In the genomic region with DNA sequence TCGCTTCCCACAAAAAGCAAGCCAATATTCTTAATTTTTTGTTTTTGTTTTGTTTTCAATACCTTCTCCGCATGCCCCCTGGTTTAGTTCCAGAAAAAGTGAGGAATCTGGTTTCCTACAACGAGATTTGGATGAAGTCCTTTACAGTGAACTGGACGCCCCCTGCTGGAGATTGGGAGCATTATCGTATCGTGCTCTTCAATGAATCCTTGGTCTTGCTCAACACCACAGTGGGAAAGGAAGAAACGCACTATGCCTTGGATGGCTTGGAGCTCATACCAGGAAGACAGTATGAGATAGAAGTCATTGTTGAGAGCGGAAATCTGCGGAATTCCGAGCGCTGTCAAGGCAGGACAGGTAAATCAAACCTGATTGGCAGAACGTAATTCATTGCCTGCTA, we compare ENCODE assay signal across 8 mouse cellular contexts. TPM values are rescaled to one million over a fixed set of nuclear protein-coding genes. Genes with fewer than 3 reads are reported as not detected.
DNase-seq lines count a peak whose midpoint lies in the region; ATAC-seq and TF ChIP-seq lines count a peak whose summit lies in the region.

No protein-coding gene starts in this region.

- no peaks in the 10 kb centered on the region for H3K36me3 ChIP-seq in hindbrain, embryonic 15.5 days
- no peaks in the 10 kb centered on the region for H3K36me3 ChIP-seq in small intestine, adult 2 months (ENCODE audit: control insufficient read depth, insufficient read depth, low read length)

- no peaks in the 10 kb centered on the region for H3K9me3 ChIP-seq in hindbrain, embryonic 15.5 days

- H3K27me3 ChIP-seq in hindbrain, embryonic 15.5 days: no peaks in the 10 kb centered on the region
- H3K27me3 ChIP-seq in small intestine, adult 2 months (ENCODE audit: control insufficient read depth, insufficient read depth, low read length): no peaks in the 10 kb centered on the region

- no peak overlapping the region for H3K4me3 ChIP-seq in hindbrain, embryonic 15.5 days
- no peak overlapping the region for H3K4me3 ChIP-seq in small intestine, adult 2 months (ENCODE audit: low read depth, low read length)

- peak; percentile 25; the same call in 1 of the 2 replicates for TF ChIP-seq CTCF in small intestine, adult 2 months (IDR thresholded peaks at IDR 0.05; ENCODE audit: extremely low read depth, insufficient read length, insufficient replicate concordance, low read depth, low read length)

- no peak overlapping the region for H3K27ac ChIP-seq in hindbrain, embryonic 15.5 days (replicated peaks)
- H3K27ac ChIP-seq in small intestine, adult 2 months (ENCODE audit: insufficient read depth, low read depth, low read length): no peak overlapping the region

- no peak for ATAC-seq in CD4-positive, CD25-positive, alpha-beta regulatory T cell, adult 4 months
- ATAC-seq in hindbrain, embryonic 15.5 days (ENCODE audit: low FRiP score, low read depth): 0 out of 2 replicates have a peak, but pooled peaks have one; percentile 54

- no peak for TF ChIP-seq POLR2A in small intestine, adult 2 months (IDR thresholded peaks at IDR 0.05; ENCODE audit: low read depth, low read length)

- no peaks in the 10 kb centered on the region for H3K4me1 ChIP-seq in hindbrain, embryonic 15.5 days (replicated peaks)
- no peaks in the 10 kb centered on the region for H3K4me1 ChIP-seq in small intestine, adult 2 months (ENCODE audit: control insufficient read depth, insufficient read depth, insufficient read length, low read length)

- WGBS in hindbrain, embryonic 15.5 days: 22% methylated on average over 12 of the region's 12 CpGs
- WGBS in small intestine, adult 2 months: 15% methylated on average over 12 of the region's 12 CpGs

- peak overlapping the region; percentile 38; the same call in 1 of the 2 replicates for H3K4me2 ChIP-seq in hindbrain, embryonic 15.5 days

- peak; percentile 61 for DNase-seq in CD4-positive, CD25-positive, alpha-beta regulatory T cell, adult 2 months (ENCODE audit: low read depth, low spot score)
- DNase-seq in cerebellum, adult 18-20 months: peak; percentile 74 to 81
- DNase-seq in forelimb bud, embryonic 11.5 days (ENCODE audit: low read depth, low spot score): peak; percentile 83
- peak; percentile 69 to 84 for DNase-seq in layer of hippocampus, postnatal 25 days (ENCODE audit: extremely low spot score in 1 of 2, low spot score in 1 of 2)
- peak; percentile 87 for DNase-seq in lung, postnatal 36 days

- H3K9ac ChIP-seq in hindbrain, embryonic 15.5 days: no peak overlapping the region

RNA-seq across cellular contexts. Expression of a gene that starts 43.9 kb away (rescaled TPM):
- not detected for polyA plus RNA-seq in CD4-positive, CD25-positive, alpha-beta regulatory T cell, adult 4 months (2017; shearing (Covaris generic))
- polyA plus RNA-seq in hindbrain, embryonic 15.5 days (2015; fragmentation: Nextera tagmentation; extraction: Ambion mirVana): 3.7 and 3.9 TPM in 2 replicates
- total RNA-seq in layer of hippocampus, postnatal 25 days (2021): 10 to 100 TPM; 15.5 to 19.9 TPM
- polyA plus RNA-seq in small intestine, adult 2 months (2012; rRNA removed): 1.4 and 2.3 TPM in 2 replicates
